Mouse (Mus musculus): ENCODE data around the gene Ap5m1.

DNA sequence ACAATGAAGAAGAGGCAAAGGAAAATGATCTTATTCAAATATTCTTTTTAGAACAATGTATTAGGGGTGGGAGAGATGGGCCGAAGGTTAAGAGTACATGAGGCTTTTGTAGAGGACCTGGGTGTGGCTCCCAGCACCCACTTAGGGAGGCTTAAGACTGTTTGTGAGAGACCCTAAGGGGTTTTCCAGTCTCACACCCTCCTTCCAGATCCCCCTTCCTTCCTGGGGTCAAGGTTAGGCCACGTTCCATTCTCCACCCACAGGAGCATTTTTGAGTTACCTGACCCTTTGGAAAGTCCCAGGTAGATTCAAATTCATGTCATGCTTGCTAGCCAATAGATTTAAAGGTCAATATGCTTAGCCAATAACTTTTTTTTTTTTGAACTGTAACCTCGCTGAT lies 66.5 kb downstream of the Ap5m1 start:
- TF ChIP-seq CTCF (IDR thresholded peaks at IDR 0.05; ENCODE audit: low read depth, low read length), result no peak
- no peak for TF ChIP-seq POLR2A (IDR thresholded peaks at IDR 0.05; ENCODE audit: extremely low read depth, insufficient read depth, low read length)
